Mouse (Mus musculus) mesoderm, embryonic 11.5 days (tissue): ENCODE results near the gene Col19a1.
"Not testable (repeated sequence)": the region's sequence is repeated elsewhere in the genome, so short reads cannot be mapped to it uniquely, and the experiment has no call there.

ENCODE experiments used
- DNase-seq: peaks from one replicate; pipeline ENCODE4 v3.0.0-alpha.2; 2012; ENCODE audit warnings: low read depth, low spot score

Gene Col19a1

DNA sequence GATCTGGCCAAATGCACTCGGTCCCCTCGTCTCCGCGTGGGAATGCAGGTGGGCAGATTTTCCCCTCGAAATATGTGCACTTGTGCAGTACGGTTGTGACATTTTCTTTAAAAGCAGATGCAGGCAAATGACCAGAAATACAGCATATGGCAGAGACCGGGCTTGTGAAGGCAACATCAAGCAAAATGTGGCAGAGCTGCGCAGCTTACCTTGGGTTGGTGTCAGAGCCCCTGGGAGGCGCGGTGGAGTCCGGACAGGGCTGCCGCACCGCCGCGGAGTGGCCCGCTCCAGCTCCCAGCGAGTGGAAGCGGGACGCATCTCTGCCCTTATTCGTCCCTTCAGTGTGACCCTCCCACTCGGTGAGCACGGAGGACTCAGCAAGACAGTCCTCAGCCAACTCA is at the start of gene Col19a1:
Gene Col19a1 (minus strand): TSS at position 332 of the 401 bp plus-strand sequence.
- DNase-seq: peak; percentile 44

DNA sequence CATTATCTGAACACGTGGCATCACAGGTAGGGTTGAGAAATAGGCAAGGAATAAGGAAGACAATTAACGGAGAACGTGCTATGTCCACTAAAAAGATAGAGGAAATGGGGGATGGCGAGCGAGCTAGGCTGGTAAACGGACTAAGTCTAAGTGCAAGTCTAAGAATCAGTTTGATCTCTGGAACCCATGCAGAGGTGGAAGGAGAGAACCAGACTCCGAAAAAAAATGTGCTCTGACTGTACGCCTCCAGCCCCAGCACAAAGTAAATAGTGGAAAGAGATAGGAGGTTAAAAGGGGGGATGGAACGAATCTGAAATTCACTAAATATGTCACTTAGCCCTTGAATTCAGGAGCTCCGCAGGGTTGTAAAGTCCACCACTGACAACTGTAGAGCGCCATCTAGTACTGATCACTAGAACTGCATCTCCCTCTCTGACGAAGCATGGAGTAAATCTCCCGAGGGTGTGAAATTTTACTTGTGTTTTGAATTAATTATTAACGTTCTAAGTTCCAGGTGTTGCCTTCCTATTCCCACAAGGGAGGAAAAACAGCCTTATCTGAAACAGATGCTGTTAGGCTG is 46.4 kb upstream of the Col19a1 start:
- peak; percentile 38 for DNase-seq

DNA sequence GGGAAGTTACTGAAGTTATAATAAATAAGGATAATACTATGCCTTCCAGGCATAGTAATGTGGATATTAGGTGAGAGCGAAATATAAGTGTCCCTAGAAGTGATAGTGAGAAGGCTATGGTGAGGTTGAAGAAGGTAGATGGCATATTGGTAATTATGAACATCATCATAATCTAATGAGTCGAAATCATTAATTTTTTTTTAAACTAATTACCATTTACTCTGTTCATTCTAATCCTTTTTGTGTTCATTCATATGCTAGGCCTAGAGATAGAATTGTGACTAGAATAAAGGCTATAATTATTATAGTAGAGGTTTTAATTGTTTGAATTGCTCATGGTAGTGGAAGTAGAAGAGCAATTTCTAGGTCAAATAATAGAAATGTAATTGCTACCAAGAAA is 25.3 kb upstream of the Col19a1 start:
- not testable (repeated sequence) for DNase-seq

DNA sequence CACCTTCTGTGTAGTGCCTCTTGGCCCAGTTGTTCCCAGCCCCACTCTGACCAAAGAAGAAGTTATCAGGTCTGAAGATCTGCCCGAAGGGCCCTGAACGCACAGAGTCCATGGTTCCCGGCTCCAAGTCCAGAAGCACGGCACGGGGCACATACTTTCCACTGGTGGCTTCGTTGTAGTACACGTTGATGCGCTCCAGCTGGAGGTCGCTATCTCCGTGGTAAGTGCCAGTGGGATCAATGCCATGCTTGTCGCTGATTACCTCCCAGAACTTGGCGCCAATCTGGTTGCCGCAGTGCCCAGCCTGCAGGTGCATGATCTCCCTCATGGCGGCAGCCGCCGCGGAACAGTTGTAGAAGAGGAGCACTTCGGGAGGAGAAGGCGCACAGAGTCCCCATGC is 7.8 kb upstream of the Col19a1 start:
- no peak for DNase-seq

DNA sequence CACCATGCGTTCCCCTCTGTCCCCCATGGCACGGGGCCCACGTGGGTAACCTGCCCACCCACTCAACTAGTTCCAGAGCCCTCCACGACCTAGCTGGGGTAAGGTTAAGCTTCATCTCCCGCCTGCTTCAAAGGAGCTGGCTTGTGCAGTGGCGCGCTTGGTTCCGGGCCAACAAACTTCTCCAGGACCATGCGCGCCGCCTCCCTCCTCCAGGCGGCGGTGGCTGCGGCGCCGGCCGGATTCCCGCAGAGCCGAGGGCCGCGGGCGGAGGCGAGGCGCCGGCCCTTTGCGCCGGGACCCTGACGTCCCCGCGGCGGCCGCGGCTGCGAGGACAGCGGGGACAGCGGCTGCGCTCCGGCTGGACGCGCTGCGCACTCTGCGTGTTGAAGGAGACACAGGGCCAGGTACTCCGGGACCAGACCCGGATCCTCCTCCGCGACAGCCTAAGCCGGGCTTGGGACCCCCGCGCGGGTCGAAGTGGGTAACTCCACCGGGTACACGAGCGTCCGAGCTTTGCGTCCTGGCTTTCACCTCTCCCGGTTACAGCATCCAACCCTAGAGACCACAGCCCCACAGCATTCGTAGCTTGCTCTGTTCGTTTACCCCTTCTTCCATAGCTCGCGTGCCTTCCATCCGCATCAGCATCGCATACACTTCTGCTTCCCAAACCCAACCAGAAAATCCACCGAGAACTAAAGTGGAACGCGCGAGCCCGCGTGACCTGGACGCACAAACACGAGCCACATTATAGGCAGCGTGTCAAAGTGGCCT is 717 bp downstream of the Col19a1 start:
- peak; percentile 48 for DNase-seq

DNA sequence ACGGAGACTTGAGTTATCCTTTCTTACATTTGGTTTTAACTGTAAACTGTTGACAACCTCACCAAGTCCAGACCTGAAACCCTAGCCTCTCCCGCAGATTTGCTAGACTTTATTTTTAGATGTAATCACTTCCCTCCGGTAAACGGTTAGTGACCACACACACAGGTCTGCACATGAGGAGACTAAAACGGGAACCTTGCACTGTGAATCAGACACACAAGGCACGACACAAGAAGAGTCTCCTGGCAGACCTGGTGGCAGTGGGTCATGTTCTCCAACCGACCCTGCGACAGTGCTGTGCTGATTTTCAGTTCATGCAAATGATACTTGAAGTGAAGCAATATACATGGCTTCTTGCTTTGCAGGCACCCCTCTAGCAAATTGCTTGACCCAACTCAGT is 14.7 kb downstream of the Col19a1 start:
- DNase-seq: no peak

DNA sequence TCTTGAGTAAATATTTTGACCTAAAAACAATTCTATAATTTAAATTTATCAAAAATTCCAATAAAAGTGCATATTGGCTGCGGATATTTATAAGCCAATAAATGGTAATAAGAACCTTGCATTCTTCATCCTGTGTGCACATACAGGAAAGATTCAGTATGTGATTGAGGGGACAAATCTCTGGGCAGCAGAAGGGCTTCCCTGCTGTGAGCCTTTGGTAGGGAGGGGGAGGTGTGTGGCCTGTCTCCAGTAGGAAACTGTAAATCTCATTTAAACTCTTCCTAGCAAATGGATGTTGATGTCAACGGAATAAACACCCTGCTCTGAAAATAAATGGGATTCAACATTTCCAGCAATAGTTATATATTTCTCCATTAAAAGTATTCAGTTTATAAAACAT is 23.2 kb downstream of the Col19a1 start:
- DNase-seq: no peak

DNA sequence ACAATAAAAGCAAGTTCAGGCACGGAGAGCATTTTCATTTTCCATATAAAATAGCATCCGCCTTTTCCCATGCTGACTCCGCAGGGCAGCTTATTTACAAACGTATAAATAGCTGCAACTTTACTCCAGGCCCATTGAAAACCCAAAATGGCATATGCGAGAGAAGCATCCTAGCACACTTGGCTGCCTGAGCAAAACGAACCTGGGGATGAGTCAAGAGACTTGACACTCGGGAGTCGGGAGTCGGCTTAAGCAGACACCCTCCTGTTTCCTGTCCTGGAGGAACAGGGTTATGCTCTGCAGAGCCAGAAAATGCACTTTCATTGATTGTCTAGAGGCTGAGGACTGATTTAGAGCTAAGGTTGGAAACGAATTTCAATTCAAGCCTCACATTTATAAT is 29.3 kb downstream of the Col19a1 start:
- no peak for DNase-seq

DNA sequence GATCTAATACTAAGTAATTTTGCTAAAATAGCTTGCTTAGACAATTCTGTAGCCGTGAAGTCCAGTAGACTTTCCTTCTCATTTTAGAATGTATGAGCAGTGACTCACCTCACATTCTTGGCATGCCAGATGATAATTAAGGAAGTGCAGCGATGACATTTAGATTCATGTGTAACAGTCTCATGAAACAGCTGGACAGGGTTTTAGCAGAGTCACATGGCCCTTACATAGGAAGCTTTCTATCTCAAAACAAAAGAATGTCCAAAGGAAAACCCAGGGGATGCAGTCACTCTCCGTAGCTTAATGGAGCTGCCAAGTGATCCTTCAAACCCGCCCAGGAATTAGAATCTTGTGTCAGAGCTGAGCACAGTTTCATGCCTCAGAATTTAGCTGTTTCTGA is 33.8 kb downstream of the Col19a1 start:
- DNase-seq: peak; percentile 77

DNA sequence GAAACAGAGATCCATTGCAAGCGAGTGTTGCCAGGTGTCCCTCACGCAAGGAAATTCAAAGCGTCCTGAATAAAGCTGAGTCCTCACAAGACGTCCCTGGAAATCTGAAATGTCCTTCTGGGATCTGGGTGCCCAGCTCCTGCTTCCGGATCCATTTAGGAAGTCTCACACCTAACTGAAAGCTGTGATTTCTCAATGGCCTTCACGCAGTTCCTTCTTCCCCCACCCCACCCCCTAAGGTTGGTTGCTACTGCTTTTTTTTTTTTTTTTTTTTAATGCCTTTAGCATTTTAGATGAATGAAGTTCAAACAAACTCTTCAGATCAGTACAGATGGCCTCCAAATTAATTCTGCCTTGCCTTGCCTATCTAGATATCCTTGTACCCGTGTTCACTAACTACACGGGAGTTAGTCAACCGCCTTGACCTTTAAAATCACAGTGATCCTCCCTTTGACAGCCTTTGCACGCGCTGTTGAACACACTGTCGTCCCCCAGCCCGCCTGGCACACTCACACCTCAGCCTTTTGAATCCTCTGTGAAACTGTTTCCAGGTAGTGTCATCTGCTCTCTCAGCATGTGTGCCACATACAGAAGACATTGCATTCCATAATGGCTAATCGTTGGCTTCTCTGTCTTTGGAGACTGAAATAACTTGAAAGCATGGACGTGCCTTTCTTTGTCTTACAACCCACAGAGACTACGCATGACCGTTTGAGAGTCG is 36.6 kb downstream of the Col19a1 start:
- DNase-seq: no peak

DNA sequence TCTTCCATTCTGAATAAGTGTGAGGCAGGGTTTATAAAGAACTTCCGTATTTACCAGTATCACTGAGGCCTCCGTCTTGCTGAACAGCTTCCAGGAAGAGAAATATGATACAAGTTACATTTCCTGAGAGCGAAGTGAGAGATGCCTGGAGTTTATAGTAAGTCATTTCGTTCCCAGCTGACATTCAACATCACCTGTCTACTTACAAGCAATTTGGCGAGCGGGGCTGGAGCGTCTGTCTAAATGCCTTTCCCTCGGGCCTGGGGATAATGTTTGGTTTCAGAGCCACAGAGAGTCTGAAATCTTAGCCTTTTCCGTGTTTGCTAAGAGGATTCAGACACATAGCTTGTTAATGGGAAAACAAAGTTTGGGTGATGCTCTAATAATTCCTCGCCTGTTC is 37.2 kb downstream of the Col19a1 start:
- peak; percentile 8 for DNase-seq

DNA sequence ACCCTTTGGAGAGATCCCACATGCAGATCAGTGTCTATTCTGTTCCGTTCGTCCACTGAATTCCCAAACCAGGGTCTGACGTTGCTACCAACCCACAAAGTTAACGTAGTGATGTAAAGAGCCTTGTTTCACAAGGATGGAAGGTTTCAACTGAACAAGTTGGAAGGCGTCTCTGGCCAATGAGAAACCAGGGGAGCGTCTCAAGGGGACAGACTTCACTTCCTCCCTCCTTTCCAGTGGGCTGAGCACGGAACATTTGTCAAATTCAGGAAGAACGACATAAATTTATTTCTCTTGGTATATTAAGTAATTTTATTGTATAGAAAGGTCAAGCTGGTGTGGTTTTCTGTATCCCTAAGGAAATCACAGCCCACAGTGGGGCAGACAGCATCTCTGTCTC is 38.2 kb downstream of the Col19a1 start:
- DNase-seq: peak; percentile 14

DNA sequence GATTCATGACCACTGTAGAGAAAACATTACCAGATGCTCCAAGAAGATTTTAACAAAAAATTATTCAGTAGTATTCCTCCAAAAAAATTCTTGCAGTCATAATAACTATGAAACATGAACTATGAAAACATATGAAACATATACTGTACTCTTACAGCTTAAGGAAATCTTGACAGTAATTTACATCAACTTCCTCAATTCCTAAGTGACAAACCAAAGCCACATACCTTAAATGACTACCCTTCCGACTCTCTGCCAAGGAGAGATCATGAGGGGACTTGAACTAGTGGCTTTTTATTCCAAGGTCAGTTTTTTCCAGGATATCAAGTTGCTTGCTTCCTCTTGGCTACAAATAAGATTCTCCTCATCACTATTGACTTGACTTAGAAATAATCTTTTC is 39.7 kb downstream of the Col19a1 start:
- DNase-seq: no peak

DNA sequence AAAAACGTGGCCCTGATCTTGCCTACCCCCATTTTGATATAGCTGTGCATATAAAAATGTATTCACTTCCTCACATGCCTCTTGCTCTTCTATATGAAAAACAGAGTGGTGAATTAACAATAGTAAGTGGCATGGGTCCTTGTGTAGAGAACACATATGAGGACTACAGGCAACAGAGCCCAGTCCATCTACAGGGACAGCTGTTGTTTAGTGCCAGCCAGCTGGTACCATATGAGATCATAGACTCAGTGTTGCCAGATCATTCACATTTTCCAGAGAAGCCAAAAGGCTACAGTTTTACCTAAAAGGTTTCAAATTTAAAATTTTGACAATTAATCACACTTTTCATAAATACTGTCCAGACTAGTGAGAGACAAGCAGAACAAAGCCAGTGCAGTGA is 47.4 kb downstream of the Col19a1 start:
- no peak for DNase-seq

DNA sequence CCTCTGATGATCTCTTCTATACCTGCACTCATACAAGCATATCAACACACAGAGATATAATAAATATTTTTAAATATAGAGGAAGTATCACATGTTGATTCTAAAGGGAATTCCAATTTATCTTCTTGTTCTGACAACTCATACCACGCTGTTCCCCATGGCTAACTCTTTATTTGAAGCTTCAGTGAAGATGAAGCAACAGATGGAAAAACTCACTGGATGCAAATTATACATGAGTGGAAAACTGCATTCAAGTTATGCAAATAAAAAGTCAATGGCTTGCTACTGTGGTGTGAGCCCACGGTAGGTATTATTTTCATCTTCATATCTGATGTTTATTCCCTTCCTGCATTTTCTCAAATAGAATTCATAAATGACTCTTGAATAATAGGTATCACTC is 60.1 kb downstream of the Col19a1 start:
- no peak for DNase-seq

DNA sequence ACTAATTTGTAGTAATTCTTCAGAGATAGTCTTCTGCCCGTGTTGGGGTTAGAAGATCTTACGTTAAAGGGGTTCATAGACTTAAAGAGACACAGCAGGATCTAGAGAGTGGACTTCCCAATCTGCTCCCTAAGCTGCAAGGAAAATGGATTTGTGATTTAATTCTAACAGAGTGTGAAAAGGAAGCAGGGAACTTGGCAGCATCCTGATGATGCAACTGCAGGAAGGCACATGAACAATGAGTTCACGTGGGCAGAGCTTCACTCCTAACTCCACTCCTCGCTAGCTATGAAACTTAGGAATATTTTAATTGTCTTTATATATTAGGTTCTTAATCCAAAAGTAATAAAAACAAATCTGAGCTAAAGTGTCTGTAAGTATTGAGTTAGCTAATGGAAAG is 69.8 kb downstream of the Col19a1 start:
- DNase-seq: no peak

DNA sequence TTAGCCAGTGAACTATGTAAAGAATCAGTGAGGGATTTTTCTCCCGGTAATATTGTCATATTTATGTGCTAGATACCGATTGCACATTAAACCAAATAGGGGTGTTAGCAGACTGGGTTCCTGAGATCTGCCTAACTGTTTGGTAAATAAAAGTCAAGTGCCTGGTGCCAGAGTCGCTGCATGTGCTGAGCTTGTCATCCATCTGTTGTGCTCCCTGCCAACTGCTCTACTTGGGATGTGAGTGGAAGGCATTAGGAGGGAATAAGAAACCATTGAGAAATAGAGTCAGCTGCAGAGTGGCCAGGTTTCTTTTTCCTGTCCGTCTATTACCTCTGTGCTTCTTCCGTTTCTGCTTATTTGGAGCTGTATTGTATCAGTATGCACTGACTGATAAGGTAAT is 71.9 kb downstream of the Col19a1 start:
- DNase-seq: no peak

DNA sequence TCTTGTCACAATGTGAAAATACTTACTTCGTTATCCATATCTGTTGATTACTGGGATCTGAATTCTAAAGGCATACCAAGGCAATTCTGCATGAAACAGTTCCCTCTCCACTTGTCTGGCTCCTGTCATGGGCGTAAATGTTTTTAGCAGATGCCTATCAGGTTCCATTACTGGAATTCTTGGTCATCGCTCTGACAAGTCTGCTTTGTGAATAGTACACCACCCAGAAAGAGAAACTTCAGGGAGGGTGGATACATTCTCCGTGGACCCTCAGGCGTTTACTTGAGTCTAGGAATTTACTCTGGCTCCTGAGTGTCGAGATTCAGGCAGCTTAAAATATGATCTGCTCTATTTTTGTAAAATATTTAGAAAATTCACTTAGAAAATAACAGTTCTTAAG is 75.7 kb downstream of the Col19a1 start:
- DNase-seq: peak; percentile 20

DNA sequence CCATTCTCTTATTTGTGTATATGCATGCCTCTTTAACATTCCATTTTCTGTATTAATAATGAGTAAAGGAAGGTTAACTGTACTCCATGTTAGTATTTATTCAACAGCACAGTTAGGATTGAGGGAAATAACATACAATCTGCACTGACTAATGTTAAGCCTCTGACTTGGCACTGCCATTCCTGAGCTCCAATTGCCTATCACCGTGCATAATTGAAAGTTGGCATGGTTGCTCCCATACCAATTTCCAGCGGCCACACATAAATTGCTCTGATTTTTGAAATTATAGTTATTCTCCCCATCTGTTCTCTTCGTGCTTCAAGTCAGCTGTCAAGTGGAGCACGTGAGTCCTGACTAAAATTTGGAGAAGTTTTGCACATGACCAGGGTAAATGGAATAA is 91.9 kb downstream of the Col19a1 start:
- no peak for DNase-seq

DNA sequence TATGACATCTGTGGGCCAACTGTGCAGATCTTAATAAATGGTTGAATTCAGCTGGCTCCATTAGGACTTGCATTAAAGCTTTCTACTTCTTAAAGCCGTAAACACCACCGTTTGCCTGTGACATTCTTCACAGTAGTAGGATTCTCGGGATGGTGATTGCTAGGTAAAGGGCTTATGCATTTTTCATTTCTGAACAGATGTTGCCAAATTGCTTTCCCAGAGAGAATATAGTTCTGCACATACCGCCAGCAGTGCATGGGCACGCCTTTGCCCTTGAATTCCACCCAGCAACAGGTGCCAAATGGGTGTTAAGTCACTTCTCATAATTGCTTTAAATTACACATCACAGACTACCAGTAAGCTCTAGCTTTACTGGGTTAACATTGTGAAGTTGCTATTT is 103.1 kb downstream of the Col19a1 start:
- no peak for DNase-seq

DNA sequence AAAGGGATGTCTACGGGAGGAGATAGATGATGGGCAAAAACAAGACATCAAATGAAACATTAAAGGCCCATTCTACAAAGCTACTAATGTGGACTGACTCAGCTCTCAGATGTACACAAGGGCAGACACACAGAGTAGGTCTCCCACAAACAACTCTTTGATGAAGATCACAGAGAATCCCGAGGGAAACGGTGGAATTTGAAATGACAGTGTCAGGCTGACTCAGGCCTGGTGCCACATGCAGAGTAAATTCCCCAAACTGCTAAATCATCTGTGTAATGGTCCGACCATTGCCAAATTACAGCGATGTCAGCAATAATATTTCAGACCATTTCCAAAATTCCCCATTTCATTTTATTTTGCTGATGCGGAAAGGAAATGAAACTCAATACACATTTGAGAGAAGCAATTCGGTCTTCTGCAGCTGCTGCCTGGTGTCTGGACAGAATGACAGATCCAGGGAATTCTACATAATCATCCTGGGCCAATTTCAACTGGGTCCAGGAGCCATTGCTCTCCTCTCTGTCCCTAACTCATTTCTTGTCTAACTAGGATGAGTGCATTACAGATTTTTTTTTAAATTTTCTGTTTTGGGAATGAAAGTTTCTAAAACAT is 116.1 kb downstream of the Col19a1 start:
- DNase-seq: no peak

DNA sequence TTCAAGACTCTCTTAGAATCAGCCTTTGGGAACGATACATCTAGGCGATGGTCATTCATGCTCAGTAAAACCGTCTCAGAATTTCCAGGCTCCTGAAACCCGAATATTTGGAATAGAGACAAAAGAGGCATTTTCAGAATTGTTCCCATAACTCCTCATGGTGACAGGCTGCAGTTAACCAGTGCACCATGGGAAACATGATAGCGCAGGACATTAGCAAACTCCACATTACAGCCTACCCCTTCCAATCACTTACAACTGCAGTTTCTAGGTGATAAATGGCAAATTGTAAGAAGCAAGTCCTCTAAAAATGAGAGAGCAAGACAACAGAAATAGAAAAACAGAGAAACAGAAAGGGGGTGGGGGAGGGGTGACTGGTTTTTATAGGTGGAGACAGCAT is 116.6 kb downstream of the Col19a1 start:
- DNase-seq: no peak
